ENCODE assay signal across 10 mouse cellular contexts in the genomic region with DNA sequence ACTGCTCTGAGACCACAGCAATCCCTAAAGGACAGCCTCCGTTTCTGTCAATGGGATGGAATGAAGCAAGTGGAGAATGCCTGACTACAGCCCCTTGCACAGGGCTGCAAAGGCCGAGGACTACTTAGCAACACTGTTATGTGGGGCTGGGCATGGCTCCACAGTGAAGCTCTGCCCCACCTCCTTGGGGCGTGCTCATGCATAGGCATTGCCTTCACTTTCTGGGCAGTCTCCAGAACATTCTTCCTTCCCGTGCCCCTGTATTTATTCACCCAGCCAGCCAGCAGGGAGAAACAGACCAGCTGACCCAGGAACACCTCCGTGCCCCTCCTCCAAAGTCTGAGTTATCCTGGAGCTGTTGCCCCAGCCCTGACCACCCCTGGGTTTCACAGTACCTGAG.
A peak's percentile ranks its signal among the peaks of the same experiment; 100 is the strongest.
DNase-seq lines count a peak whose midpoint lies in the region; ATAC-seq lines count a peak whose summit lies in the region.
"Had no signal": no experiment of that assay in that cellular context is flagged by ENCODE, and none has a peak within 500 bp of the region (broad histone marks: within the 10 kb centered on the region; RNA-seq: fewer than 3 reads in every experiment).

No protein-coding gene starts in this region.

- no peaks in the 10 kb centered on the region for H3K27me3 ChIP-seq in hindbrain, embryonic 15.5 days
- H3K27me3 ChIP-seq in hindbrain, embryonic 12.5 days = no peaks in the 10 kb centered on the region
- H3K27me3 ChIP-seq in embryonic facial prominence, embryonic 14.5 days (replicated peaks; ENCODE audit: control insufficient read depth, insufficient read depth, low read length) = no peaks in the 10 kb centered on the region
- H3K27me3 ChIP-seq: limb, embryonic 15.5 days had no signal

- no peak overlapping the region for H3K4me3 ChIP-seq in hindbrain, embryonic 15.5 days
- no peak overlapping the region for H3K4me3 ChIP-seq in hindbrain, embryonic 12.5 days
- H3K4me3 ChIP-seq in embryonic facial prominence, embryonic 14.5 days (ENCODE audit: low read depth, low read length) = no peak overlapping the region
- H3K4me3 ChIP-seq: limb, embryonic 15.5 days had no signal

- ATAC-seq in hindbrain, embryonic 15.5 days (ENCODE audit: low FRiP score, low read depth) = peak; percentile 54; the same call in 1 of the 2 replicates
- no peak for ATAC-seq in hindbrain, embryonic 12.5 days (ENCODE audit: low FRiP score)
- ATAC-seq in embryonic facial prominence, embryonic 14.5 days (ENCODE audit: low read depth) = peak; percentile 44; the same call in 1 of the 2 replicates

- peaks cover 12% of the 10 kb centered on the region for H3K4me1 ChIP-seq in hindbrain, embryonic 15.5 days (replicated peaks)
- peaks cover 5% of the 10 kb centered on the region; the same call in 1 of the 2 replicates for H3K4me1 ChIP-seq in hindbrain, embryonic 12.5 days
- peaks cover 8% of the 10 kb centered on the region for H3K4me1 ChIP-seq in embryonic facial prominence, embryonic 14.5 days (ENCODE audit: control insufficient read depth, insufficient read depth, low read length)

- no peak overlapping the region for H3K9ac ChIP-seq in hindbrain, embryonic 15.5 days
- H3K9ac ChIP-seq in hindbrain, embryonic 12.5 days = no peak overlapping the region
- H3K9ac ChIP-seq in embryonic facial prominence, embryonic 14.5 days (ENCODE audit: low read depth, low read length) = no peak overlapping the region
- H3K9ac ChIP-seq: limb, embryonic 15.5 days had no signal

- WGBS in hindbrain, embryonic 15.5 days = 60% methylated on average over 5 of the region's 5 CpGs
- 60% methylated on average over 5 of the region's 5 CpGs for WGBS in hindbrain, embryonic 12.5 days
- WGBS in embryonic facial prominence, embryonic 14.5 days = 57% methylated on average over 5 of the region's 5 CpGs

- no peak overlapping the region for H3K27ac ChIP-seq in hindbrain, embryonic 15.5 days (replicated peaks)
- H3K27ac ChIP-seq in hindbrain, embryonic 12.5 days = no peak overlapping the region
- no peak overlapping the region for H3K27ac ChIP-seq in embryonic facial prominence, embryonic 14.5 days (replicated peaks; ENCODE audit: low read depth, low read length)
- H3K27ac ChIP-seq: limb, embryonic 15.5 days had no signal

- no peaks in the 10 kb centered on the region for H3K9me3 ChIP-seq in hindbrain, embryonic 15.5 days
- H3K9me3 ChIP-seq in hindbrain, embryonic 12.5 days (replicated peaks) = no peaks in the 10 kb centered on the region; the same call in 1 of the 2 replicates
- H3K9me3 ChIP-seq in embryonic facial prominence, embryonic 14.5 days (ENCODE audit: control insufficient read depth, low read length) = no peaks in the 10 kb centered on the region
- H3K9me3 ChIP-seq: limb, embryonic 15.5 days had no signal

- no peak overlapping the region for H3K4me2 ChIP-seq in hindbrain, embryonic 15.5 days
- no peak overlapping the region for H3K4me2 ChIP-seq in hindbrain, embryonic 12.5 days (replicated peaks)
- no peak overlapping the region for H3K4me2 ChIP-seq in embryonic facial prominence, embryonic 14.5 days (ENCODE audit: low read depth, low read length)
- H3K4me2 ChIP-seq: limb, embryonic 15.5 days had no signal

- no peak for DNase-seq in embryonic facial prominence, embryonic 14.5 days (ENCODE audit: low spot score)
- DNase-seq in kidney, adult 9 months = peak; percentile 72
- DNase-seq in lung, postnatal 25 days (ENCODE audit: low spot score) = peak; percentile 38
- DNase-seq in left cerebral cortex, adult 9 months (ENCODE audit: low spot score in 2 of 2) = no peak
- no peak for DNase-seq in urinary bladder, postnatal 10 days (ENCODE audit: low spot score)
- DNase-seq: cerebellum, adult 9-10 months; thymus, postnatal 4 days had no signal

- no peaks in the 10 kb centered on the region for H3K36me3 ChIP-seq in hindbrain, embryonic 15.5 days
- H3K36me3 ChIP-seq in hindbrain, embryonic 12.5 days = no peaks in the 10 kb centered on the region
- H3K36me3 ChIP-seq in embryonic facial prominence, embryonic 14.5 days (ENCODE audit: control insufficient read depth, insufficient read depth, low read length) = no peaks in the 10 kb centered on the region
- H3K36me3 ChIP-seq: limb, embryonic 15.5 days had no signal

Comparison
In these comparisons a context has a peak if more than half of its experiments do, and no peak if none do; other contexts are left out.
1. DNase-seq: peak in kidney, adult 9 months (single experiment) and lung, postnatal 25 days (single experiment); none in embryonic facial prominence, embryonic 14.5 days (single experiment), left cerebral cortex, adult 9 months (0 of 2) and urinary bladder, postnatal 10 days (single experiment).